Mouse (Mus musculus): ENCODE data around the gene Chst10. TPM values are rescaled to one million over a fixed set of nuclear protein-coding genes. Genes with fewer than 3 reads are reported as not detected.

The Chst10 gene
- polyA plus RNA-seq, 1 experiment = 1.7 TPM

GRCm38 (mm10) chr1:38928996-38929395 is 31.0 kb upstream of the Chst10 start:
- TF ChIP-seq POLR2A (IDR thresholded peaks at IDR 0.05; ENCODE audit: control insufficient read depth, low read depth, low read length) = no peak
- TF ChIP-seq CTCF (IDR thresholded peaks at IDR 0.05; ENCODE audit: control insufficient read depth, insufficient read depth, insufficient replicate concordance, low read depth, low read length) = no peak
- H3K36me3 ChIP-seq (ENCODE audit: control insufficient read depth, insufficient read depth, low read length) = no peaks in the 10 kb centered on the region
- no peaks in the 10 kb centered on the region for H3K4me1 ChIP-seq (ENCODE audit: control insufficient read depth, insufficient read depth, low read length)
- no peak overlapping the region for H3K27ac ChIP-seq (ENCODE audit: control insufficient read depth, insufficient read depth, low read depth, low read length)
- H3K27me3 ChIP-seq (ENCODE audit: control insufficient read depth, insufficient read depth, low read length) = no peaks in the 10 kb centered on the region
- H3K4me3 ChIP-seq (ENCODE audit: control insufficient read depth, low read depth, low read length) = no peak overlapping the region

GRCm38 (mm10) chr1:38903985-38904384 is 6.0 kb upstream of the Chst10 start:
- H3K36me3 ChIP-seq (ENCODE audit: control insufficient read depth, insufficient read depth, low read length) = no peaks in the 10 kb centered on the region
- H3K4me3 ChIP-seq (ENCODE audit: control insufficient read depth, low read depth, low read length) = no peak overlapping the region
- H3K27me3 ChIP-seq (ENCODE audit: control insufficient read depth, insufficient read depth, low read length) = no peaks in the 10 kb centered on the region
- no peaks in the 10 kb centered on the region for H3K4me1 ChIP-seq (ENCODE audit: control insufficient read depth, insufficient read depth, low read length)
- no peak for TF ChIP-seq CTCF (IDR thresholded peaks at IDR 0.05; ENCODE audit: control insufficient read depth, insufficient read depth, insufficient replicate concordance, low read depth, low read length)
- no peak for TF ChIP-seq POLR2A (IDR thresholded peaks at IDR 0.05; ENCODE audit: control insufficient read depth, low read depth, low read length)
- H3K27ac ChIP-seq (ENCODE audit: control insufficient read depth, insufficient read depth, low read depth, low read length) = no peak overlapping the region

GRCm38 (mm10) chr1:38902571-38902970 is 4.6 kb upstream of the Chst10 start:
- H3K4me3 ChIP-seq (ENCODE audit: control insufficient read depth, low read depth, low read length) = no peak overlapping the region
- H3K27me3 ChIP-seq (ENCODE audit: control insufficient read depth, insufficient read depth, low read length) = no peaks in the 10 kb centered on the region
- no peak overlapping the region for H3K27ac ChIP-seq (ENCODE audit: control insufficient read depth, insufficient read depth, low read depth, low read length)
- H3K36me3 ChIP-seq (ENCODE audit: control insufficient read depth, insufficient read depth, low read length) = no peaks in the 10 kb centered on the region
- TF ChIP-seq CTCF (IDR thresholded peaks at IDR 0.05; ENCODE audit: control insufficient read depth, insufficient read depth, insufficient replicate concordance, low read depth, low read length) (no peak), POLR2A (IDR thresholded peaks at IDR 0.05; ENCODE audit: control insufficient read depth, low read depth, low read length) (no peak)
- H3K4me1 ChIP-seq (ENCODE audit: control insufficient read depth, insufficient read depth, low read length) = peaks cover 5% of the 10 kb centered on the region; the same call in 1 of the 2 replicates

GRCm38 (mm10) chr1:38893081-38893480 is 4.9 kb downstream of the Chst10 start:
- no peak overlapping the region for H3K27ac ChIP-seq (ENCODE audit: control insufficient read depth, insufficient read depth, low read depth, low read length)
- H3K4me3 ChIP-seq (ENCODE audit: control insufficient read depth, low read depth, low read length) = no peak overlapping the region
- H3K36me3 ChIP-seq (ENCODE audit: control insufficient read depth, insufficient read depth, low read length) = no peaks in the 10 kb centered on the region
- no peaks in the 10 kb centered on the region for H3K27me3 ChIP-seq (ENCODE audit: control insufficient read depth, insufficient read depth, low read length)
- peaks cover 8% of the 10 kb centered on the region for H3K4me1 ChIP-seq (ENCODE audit: control insufficient read depth, insufficient read depth, low read length)
- TF ChIP-seq POLR2A (IDR thresholded peaks at IDR 0.05; ENCODE audit: control insufficient read depth, low read depth, low read length) = no peak

GRCm38 (mm10) chr1:38891444-38891843 is 6.5 kb downstream of the Chst10 start:
- TF ChIP-seq CTCF (IDR thresholded peaks at IDR 0.05; ENCODE audit: control insufficient read depth, insufficient read depth, insufficient replicate concordance, low read depth, low read length) = no peak
- TF ChIP-seq POLR2A (IDR thresholded peaks at IDR 0.05; ENCODE audit: control insufficient read depth, low read depth, low read length) = no peak
- H3K4me3 ChIP-seq (ENCODE audit: control insufficient read depth, low read depth, low read length) = no peak overlapping the region
- H3K36me3 ChIP-seq (ENCODE audit: control insufficient read depth, insufficient read depth, low read length) = no peaks in the 10 kb centered on the region
- no peak overlapping the region for H3K27ac ChIP-seq (ENCODE audit: control insufficient read depth, insufficient read depth, low read depth, low read length)
- H3K27me3 ChIP-seq (ENCODE audit: control insufficient read depth, insufficient read depth, low read length) = no peaks in the 10 kb centered on the region
- no peaks in the 10 kb centered on the region for H3K4me1 ChIP-seq (ENCODE audit: control insufficient read depth, insufficient read depth, low read length)

- Histone ChIP-seq H3K4me3 (ENCODE audit: control insufficient read depth, low read depth, low read length) (no peak overlapping the region), H3K27ac (ENCODE audit: control insufficient read depth, insufficient read depth, low read depth, low read length) (no peak overlapping the region), H3K27me3 (ENCODE audit: control insufficient read depth, insufficient read depth, low read length) (no peaks in the 10 kb centered on the region), H3K4me1 (ENCODE audit: control insufficient read depth, insufficient read depth, low read length) (no peaks in the 10 kb centered on the region), H3K36me3 (ENCODE audit: control insufficient read depth, insufficient read depth, low read length) (no peaks in the 10 kb centered on the region)
- TF ChIP-seq CTCF (IDR thresholded peaks at IDR 0.05; ENCODE audit: control insufficient read depth, insufficient read depth, insufficient replicate concordance, low read depth, low read length) (no peak), POLR2A (IDR thresholded peaks at IDR 0.05; ENCODE audit: control insufficient read depth, low read depth, low read length) (no peak)
These were observed 9.2 kb downstream of the Chst10 start for GRCm38 (mm10) chr1:38888803-38889202.

GRCm38 (mm10) chr1:38887011-38887410 is 10.9 kb downstream of the Chst10 start:
- Histone ChIP-seq H3K4me3 (ENCODE audit: control insufficient read depth, low read depth, low read length) (no peak overlapping the region), H3K27ac (ENCODE audit: control insufficient read depth, insufficient read depth, low read depth, low read length) (no peak overlapping the region), H3K36me3 (ENCODE audit: control insufficient read depth, insufficient read depth, low read length) (no peaks in the 10 kb centered on the region), H3K27me3 (ENCODE audit: control insufficient read depth, insufficient read depth, low read length) (no peaks in the 10 kb centered on the region), H3K4me1 (ENCODE audit: control insufficient read depth, insufficient read depth, low read length) (no peaks in the 10 kb centered on the region)
- no peak for TF ChIP-seq CTCF (IDR thresholded peaks at IDR 0.05; ENCODE audit: control insufficient read depth, insufficient read depth, insufficient replicate concordance, low read depth, low read length)
- no peak for TF ChIP-seq POLR2A (IDR thresholded peaks at IDR 0.05; ENCODE audit: control insufficient read depth, low read depth, low read length)

- Histone ChIP-seq H3K27ac (ENCODE audit: control insufficient read depth, insufficient read depth, low read depth, low read length) (no peak overlapping the region), H3K4me3 (ENCODE audit: control insufficient read depth, low read depth, low read length) (no peak overlapping the region), H3K27me3 (ENCODE audit: control insufficient read depth, insufficient read depth, low read length) (no peaks in the 10 kb centered on the region), H3K4me1 (ENCODE audit: control insufficient read depth, insufficient read depth, low read length) (no peaks in the 10 kb centered on the region), H3K36me3 (ENCODE audit: control insufficient read depth, insufficient read depth, low read length) (no peaks in the 10 kb centered on the region)
- TF ChIP-seq POLR2A (IDR thresholded peaks at IDR 0.05; ENCODE audit: control insufficient read depth, low read depth, low read length) = no peak
- TF ChIP-seq CTCF (IDR thresholded peaks at IDR 0.05; ENCODE audit: control insufficient read depth, insufficient read depth, insufficient replicate concordance, low read depth, low read length) = no peak
These were observed 11.4 kb downstream of the Chst10 start for GRCm38 (mm10) chr1:38886602-38887001.

Measured in testis, adult 2 months (tissue).